Mouse (Mus musculus) heart, embryonic 10.5 days (tissue): ENCODE results near the gene Dnah17. TPM values are rescaled to one million over a fixed set of nuclear protein-coding genes. Genes with fewer than 3 reads are reported as not detected.

Source experiments
- DNase-seq: peaks from one replicate; pipeline ENCODE4 v3.0.0-alpha.2; 2017; ENCODE audit warnings: low spot score
- H3K27ac ChIP-seq: fragments of 300-500 bp; sonication (generic); 2 replicates; pipeline ENCODE4 v1.5.1; 2016; ENCODE audit warnings: mild to moderate bottlenecking
- H3K27me3 ChIP-seq: fragments of 300-500 bp; sonication (generic); 2 replicates; pipeline ENCODE4 v1.6.1; 2016; ENCODE audit warnings: mild to moderate bottlenecking; ENCODE audit not compliant: poor library complexity, insufficient read depth, severe bottlenecking
- H3K36me3 ChIP-seq: fragments of 300-500 bp; sonication (generic); 2 replicates; pipeline ENCODE4 v1.6.1; 2016; ENCODE audit warnings: mild to moderate bottlenecking, moderate library complexity
- H3K4me1 ChIP-seq: fragments of 300-500 bp; sonication (generic); 2 replicates; pipeline ENCODE4 v1.6.1; 2016; ENCODE audit warnings: mild to moderate bottlenecking
- H3K4me3 ChIP-seq: fragments of 300-500 bp; sonication (generic); 2 replicates; pipeline ENCODE4 v1.5.1; 2016; ENCODE audit warnings: mild to moderate bottlenecking, moderate library complexity
- H3K9me3 ChIP-seq: fragments of 300-500 bp; sonication (generic); 2 replicates; pipeline ENCODE4 v1.6.1; 2016; ENCODE audit warnings: mild to moderate bottlenecking, moderate library complexity
- WGBS: fragments of 180-500 bp; shearing (Covaris S2); methylation state at CpG from one replicate; pipeline ENCODE4 v1.1.7; 2016; 5-methylcytosine and 5-hydroxymethylcytosine counted together
- microRNA-seq: library from miRNA; unstranded; fragments of <30 nt; microRNA quantifications from one replicate; pipeline ENCODE4, GENCODE M21; 2017
- polyA plus RNA-seq: library from polyadenylated mRNA; unstranded; fragments of >200 nt; fragmentation: Nextera tagmentation; extraction: Ambion mirVana; gene quantifications from 2 replicates; pipeline ENCODE4 v1.2.1, GENCODE M21; 2016

Gene Dnah17
- polyA plus RNA-seq, 1 experiment from 2014 or later: 0.14 TPM

- Histone ChIP-seq H3K4me3 (no peak overlapping the region), H3K27ac (no peak overlapping the region), H3K9me3 (no peaks in the 10 kb centered on the region), H3K27me3 (peaks cover 12% of the 10 kb centered on the region; the same call in 1 of the 2 replicates), H3K36me3 (no peaks in the 10 kb centered on the region), H3K4me1 (peaks cover 26% of the 10 kb centered on the region)
- WGBS: 55% methylated on average over 7 of the region's 7 CpGs
- DNase-seq: no peak
These were observed 151.0 kb downstream of the Dnah17 start for GRCm38 (mm10) chr11:117979388-117979787.

DNA sequence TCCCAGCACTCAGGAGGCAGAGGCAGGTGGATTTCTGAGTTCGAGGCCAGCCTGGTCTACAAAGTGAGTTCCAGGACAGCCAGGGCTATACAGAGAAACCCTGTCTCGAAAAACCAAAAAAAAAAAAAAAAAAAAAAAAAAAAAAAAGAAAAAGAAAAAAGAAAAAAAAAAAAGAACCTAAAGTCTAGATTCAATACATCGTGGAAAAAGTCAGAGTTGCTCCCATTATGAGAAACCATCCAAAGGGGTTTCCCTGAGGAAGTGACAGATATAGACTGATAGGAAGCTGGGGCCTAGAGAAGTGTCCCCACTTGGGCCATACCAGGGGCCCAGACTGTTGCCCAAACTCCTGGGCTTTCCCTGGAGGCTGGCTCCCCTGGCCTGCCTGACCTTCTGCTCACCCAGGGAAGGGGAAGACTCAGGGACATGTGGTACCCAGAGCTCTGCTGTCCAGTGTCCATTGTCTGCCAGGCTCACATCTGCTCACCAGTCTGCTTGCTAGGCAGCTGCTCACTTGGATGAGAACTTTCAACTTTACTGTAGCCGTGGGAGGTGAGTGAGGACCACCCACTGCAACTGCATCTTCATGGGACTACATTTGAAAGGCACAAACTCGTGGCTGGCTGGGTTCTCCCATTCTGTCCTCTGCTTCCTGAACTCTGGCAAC is 152.6 kb downstream of the Dnah17 start:
- WGBS: 64% methylated on average over 5 of the region's 5 CpGs
- H3K4me3 ChIP-seq: no peak overlapping the region
- no peaks in the 10 kb centered on the region for H3K9me3 ChIP-seq
- peaks cover 40% of the 10 kb centered on the region for H3K4me1 ChIP-seq
- peaks cover 20% of the 10 kb centered on the region; the same call in 1 of the 2 replicates for H3K27me3 ChIP-seq
- no peaks in the 10 kb centered on the region for H3K36me3 ChIP-seq
- H3K27ac ChIP-seq: no peak overlapping the region
- DNase-seq: no peak

GRCm38 (mm10) chr11:117976081-117976582 is 154.3 kb downstream of the Dnah17 start:
- peaks cover 43% of the 10 kb centered on the region for H3K4me1 ChIP-seq
- WGBS: 14% methylated on average over 8 of the region's 8 CpGs
- no peaks in the 10 kb centered on the region for H3K9me3 ChIP-seq
- no peaks in the 10 kb centered on the region for H3K36me3 ChIP-seq
- H3K27me3 ChIP-seq: peaks cover 30% of the 10 kb centered on the region
- H3K4me3 ChIP-seq: no peak overlapping the region
- peak overlapping the region; percentile 86 for H3K27ac ChIP-seq
- DNase-seq: peak; percentile 70

- peaks cover 38% of the 10 kb centered on the region for H3K27me3 ChIP-seq
- DNase-seq: peak; percentile 74
- peaks cover 45% of the 10 kb centered on the region for H3K4me1 ChIP-seq
- peak overlapping the region; percentile 86 for H3K27ac ChIP-seq
- WGBS: 9% methylated on average over 18 of the region's 18 CpGs
- no peak overlapping the region; the same call in 1 of the 2 replicates for H3K4me3 ChIP-seq
- no peaks in the 10 kb centered on the region for H3K36me3 ChIP-seq
- no peaks in the 10 kb centered on the region for H3K9me3 ChIP-seq
These were observed 155.0 kb downstream of the Dnah17 start for GRCm38 (mm10) chr11:117975211-117975967.

DNA sequence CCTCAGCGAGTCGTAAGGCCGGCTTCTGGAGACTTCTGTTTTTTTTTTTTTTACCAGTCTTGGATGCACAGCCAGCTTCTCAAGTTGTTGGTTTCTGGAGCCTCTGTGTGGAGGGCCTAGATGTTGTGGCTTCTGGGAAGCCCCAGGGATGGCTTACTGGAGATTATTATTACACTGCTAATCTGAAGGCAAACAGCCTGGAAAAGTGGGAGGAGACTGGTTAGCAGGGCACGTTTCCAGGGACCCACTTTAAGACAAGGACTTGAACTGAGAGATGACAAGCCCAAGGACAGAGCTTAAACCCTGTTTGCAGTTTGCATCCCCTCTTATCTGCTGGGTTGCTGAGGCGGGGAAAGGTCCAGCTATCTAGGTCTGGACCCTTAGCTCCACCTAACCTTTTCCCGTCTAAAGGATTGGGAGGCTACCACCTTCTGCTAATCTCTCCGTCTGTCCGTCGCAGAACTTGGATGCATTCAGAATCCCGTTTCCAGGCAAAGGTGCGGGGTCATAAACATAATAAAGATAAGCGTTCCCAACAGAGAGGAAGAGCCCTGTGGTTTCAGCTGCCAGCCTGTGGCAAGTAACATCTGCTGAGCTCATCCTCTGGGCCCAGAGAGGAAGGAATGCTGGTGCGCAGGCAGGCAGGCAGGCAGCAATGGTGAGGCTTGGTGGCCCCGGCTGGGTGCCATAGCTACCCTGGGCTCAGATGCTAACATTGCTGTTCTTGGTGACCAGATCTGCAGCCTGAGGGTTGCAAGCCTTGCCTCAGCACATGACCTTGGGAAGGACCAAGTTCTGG is 155.9 kb downstream of the Dnah17 start:
- Histone ChIP-seq H3K27ac (peak overlapping the region; percentile 86), H3K4me3 (0 out of 2 replicates have a peak overlapping the region, but pooled peaks have one; percentile 15), H3K9me3 (no peaks in the 10 kb centered on the region), H3K36me3 (no peaks in the 10 kb centered on the region), H3K4me1 (peaks cover 53% of the 10 kb centered on the region), H3K27me3 (peaks cover 39% of the 10 kb centered on the region)
- DNase-seq: peak; percentile 72
- 13% methylated on average over 14 of the region's 14 CpGs for WGBS

GRCm38 (mm10) chr11:117973569-117973968 is 156.9 kb downstream of the Dnah17 start:
- Histone ChIP-seq H3K27ac (no peak overlapping the region), H3K36me3 (no peaks in the 10 kb centered on the region), H3K4me1 (peaks cover 61% of the 10 kb centered on the region), H3K4me3 (no peak overlapping the region), H3K9me3 (no peaks in the 10 kb centered on the region), H3K27me3 (peaks cover 39% of the 10 kb centered on the region)
- WGBS: 46% methylated on average over 5 of the region's 5 CpGs
- peak; percentile 72 for DNase-seq

DNA sequence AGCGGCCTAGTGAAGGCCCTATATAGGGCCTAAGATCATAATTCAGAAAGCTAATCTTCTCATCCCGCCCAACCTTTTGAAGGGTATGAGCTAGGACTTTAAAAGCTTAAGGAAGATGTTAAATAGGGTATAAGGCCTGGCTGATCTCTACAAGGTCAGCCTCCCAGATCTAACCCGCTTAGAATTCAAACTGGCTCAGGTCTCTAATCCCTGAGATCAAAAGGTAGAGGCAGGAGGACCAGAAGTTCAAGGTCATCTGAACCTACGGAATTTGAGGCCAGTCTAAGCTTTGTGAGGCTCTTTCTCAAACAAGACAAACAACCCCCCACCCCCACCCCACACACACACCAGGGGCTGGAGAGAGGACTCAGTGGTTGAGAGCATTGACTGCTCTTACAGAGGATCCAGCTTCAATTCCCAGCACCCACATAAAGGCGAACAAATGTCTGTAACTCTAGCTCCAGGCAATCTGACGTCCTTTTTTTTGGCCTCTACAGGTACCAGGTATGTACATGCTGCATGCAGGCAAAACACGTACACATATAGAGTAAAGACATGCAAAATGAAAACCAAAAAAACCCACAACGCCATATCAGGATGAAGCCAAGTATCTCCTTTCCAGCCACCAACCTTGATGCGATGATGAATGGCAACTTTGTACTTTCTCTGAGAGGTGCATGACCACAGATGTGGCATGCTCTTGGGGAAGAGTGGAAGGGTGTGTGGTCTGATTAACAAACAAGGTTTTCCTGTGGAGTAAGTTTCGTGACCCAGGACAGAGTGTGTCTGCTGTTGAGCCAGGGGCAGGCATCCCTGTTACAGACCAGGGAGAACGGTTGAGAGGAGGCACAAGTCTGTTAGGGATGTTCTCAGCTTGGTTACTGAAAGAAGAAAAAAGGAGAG is 157.5 kb downstream of the Dnah17 start:
- no peaks in the 10 kb centered on the region for H3K9me3 ChIP-seq
- H3K36me3 ChIP-seq: no peaks in the 10 kb centered on the region
- peaks cover 45% of the 10 kb centered on the region for H3K27me3 ChIP-seq
- peaks cover 67% of the 10 kb centered on the region for H3K4me1 ChIP-seq
- DNase-seq: no peak
- whole genome bisulfite sequencing: 60% methylated on average over 11 of the region's 11 CpGs
- no peak overlapping the region for H3K4me3 ChIP-seq
- H3K27ac ChIP-seq: 0 out of 2 replicates have a peak overlapping the region, but pooled peaks have one; percentile 52

Small RNA genes within 50 kb of the gene (microRNA-seq; reads per million reads assigned to microRNA genes)
- not detected for gene Mir6933

Other genes with a start within 250 kb of the Dnah17 start
- 6.9 and 10.6 TPM in 2 replicates for gene Socs3, start 160.6 kb downstream of the Dnah17 start, polyA plus RNA-seq
- gene Pgs1, start 144.3 kb downstream of the Dnah17 start, polyA plus RNA-seq: 34.0 and 38.5 TPM in 2 replicates
- gene Cyth1, start 118.0 kb upstream of the Dnah17 start, polyA plus RNA-seq: 15.5 and 15.6 TPM in 2 replicates
- gene Usp36, start 159.6 kb upstream of the Dnah17 start, polyA plus RNA-seq: 19.5 and 22.4 TPM in 2 replicates
- 0.20 and 0.38 TPM in 2 replicates for gene Cep295nl, start 211.9 kb upstream of the Dnah17 start, polyA plus RNA-seq
- 37.4 and 39.2 TPM in 2 replicates for gene Timp2, start 225.1 kb upstream of the Dnah17 start, polyA plus RNA-seq